Mouse (Mus musculus) frontal cortex, postnatal 36 days (tissue): Measurements from ENCODE around the gene Zfp710.
A peak's percentile ranks its signal among the peaks of the same experiment; 100 is the strongest.
"Not testable (repeated sequence)": the region's sequence is repeated elsewhere in the genome, so short reads cannot be mapped to it uniquely, and the experiment has no call there.

Experiments
- DNase-seq, 2 experiments: peaks; one replicate each; pipeline ENCODE4 v3.0.0; 2022; ENCODE audit warnings: low spot score in 2 of 2

Zfp710 gene

GRCm38 (mm10) chr7:80024521-80025390 is at the start of gene Zfp710:
Zfp710 (plus strand) TSS chr7:80024814.
- DNase-seq: peak; percentile 68 to 74

- no peak for DNase-seq
These were observed 49.3 kb upstream of the Zfp710 start for GRCm38 (mm10) chr7:79975316-79975715.

GRCm38 (mm10) chr7:79986717-79987116 is 37.9 kb upstream of the Zfp710 start:
- DNase-seq: no peak

- DNase-seq: no peak
These were observed 36.9 kb upstream of the Zfp710 start for GRCm38 (mm10) chr7:79987745-79988144.

- not testable (repeated sequence) for DNase-seq
These were observed 36.1 kb upstream of the Zfp710 start for GRCm38 (mm10) chr7:79988466-79988865.

GRCm38 (mm10) chr7:79994476-79994875 is 30.1 kb upstream of the Zfp710 start:
- DNase-seq: peak in 1 of 2 experiments; percentile 23

- no peak for DNase-seq
These were observed 26.9 kb upstream of the Zfp710 start for GRCm38 (mm10) chr7:79997761-79998160.

- no peak for DNase-seq
These were observed 22.1 kb upstream of the Zfp710 start for GRCm38 (mm10) chr7:80002353-80003055.

- no peak for DNase-seq
These were observed 19.6 kb upstream of the Zfp710 start for GRCm38 (mm10) chr7:80004776-80005554.

GRCm38 (mm10) chr7:80010680-80011079 is 13.9 kb upstream of the Zfp710 start:
- DNase-seq: no peak

- no peak for DNase-seq
These were observed 13.1 kb upstream of the Zfp710 start for GRCm38 (mm10) chr7:80011470-80011869.

GRCm38 (mm10) chr7:80013884-80014550 is 10.6 kb upstream of the Zfp710 start:
- no peak for DNase-seq

- no peak for DNase-seq
These were observed 9.5 kb upstream of the Zfp710 start for GRCm38 (mm10) chr7:80014826-80015755.

- no peak for DNase-seq
These were observed 5.8 kb upstream of the Zfp710 start for GRCm38 (mm10) chr7:80018506-80019452.

GRCm38 (mm10) chr7:80023621-80024435 is 786 bp upstream of the Zfp710 start:
- DNase-seq: no peak

GRCm38 (mm10) chr7:80025391-80026117 is 940 bp downstream of the Zfp710 start:
- no peak for DNase-seq

GRCm38 (mm10) chr7:80026118-80026989 is 1.7 kb downstream of the Zfp710 start:
- DNase-seq: peak; percentile 51 to 62
